Mouse (Mus musculus) adrenal gland (tissue): ENCODE measurements around the gene Chrdl2.
"Not testable (repeated sequence)": the region's sequence is repeated elsewhere in the genome, so short reads cannot be mapped to it uniquely, and the experiment has no call there.

ENCODE experiments used
- intact Hi-C: fragments of 180-260 bp; cut with DNase I; formaldehyde crosslinking; loops from one replicate; pipeline ENCODE4 v1.15.1; 2025

Chrdl2 gene

GRCm38 (mm10) chr7:100034815-100035463, 29.0 kb downstream of the Chrdl2 start:
- intact Hi-C loops = no loop called here

GRCm38 (mm10) chr7:100036050-100036449, 30.1 kb downstream of the Chrdl2 start:
- intact Hi-C loops = no loop called here

GRCm38 (mm10) chr7:100036495-100036894, 30.5 kb downstream of the Chrdl2 start:
- intact Hi-C loops = no loop called here

- intact Hi-C loops = no loop called here
Measured at GRCm38 (mm10) chr7:100042120-100042519, 36.1 kb downstream of the Chrdl2 start.

GRCm38 (mm10) chr7:100043096-100043495, 37.1 kb downstream of the Chrdl2 start:
- intact Hi-C loops = no loop called here

GRCm38 (mm10) chr7:100043605-100044031, 37.6 kb downstream of the Chrdl2 start:
- intact Hi-C loops = no loop called here

- intact Hi-C loops = no loop called here
Measured at GRCm38 (mm10) chr7:100046486-100046885, 40.5 kb downstream of the Chrdl2 start.

- intact Hi-C loops = no loop called here
Measured at GRCm38 (mm10) chr7:100051904-100052303, 45.9 kb downstream of the Chrdl2 start.

GRCm38 (mm10) chr7:100052991-100053390, 47.0 kb downstream of the Chrdl2 start:
- intact Hi-C loops = not testable (repeated sequence)

- intact Hi-C loops = no loop called here
Measured at GRCm38 (mm10) chr7:100073959-100074358, 68.0 kb downstream of the Chrdl2 start.

GRCm38 (mm10) chr7:100076296-100076695, 70.3 kb downstream of the Chrdl2 start:
- intact Hi-C loops = no loop called here

- intact Hi-C loops = no loop called here
Measured at GRCm38 (mm10) chr7:100077071-100077470, 71.1 kb downstream of the Chrdl2 start.

- intact Hi-C loops = no loop called here
Measured at GRCm38 (mm10) chr7:100080087-100080781, 74.3 kb downstream of the Chrdl2 start.

- intact Hi-C loops = no loop called here
Measured at GRCm38 (mm10) chr7:100082836-100083235, 76.9 kb downstream of the Chrdl2 start.

- intact Hi-C loops = no loop called here
Measured at GRCm38 (mm10) chr7:100083812-100084211, 77.8 kb downstream of the Chrdl2 start.
